16 mouse cellular contexts compared by ENCODE assay signal in the genomic region with DNA sequence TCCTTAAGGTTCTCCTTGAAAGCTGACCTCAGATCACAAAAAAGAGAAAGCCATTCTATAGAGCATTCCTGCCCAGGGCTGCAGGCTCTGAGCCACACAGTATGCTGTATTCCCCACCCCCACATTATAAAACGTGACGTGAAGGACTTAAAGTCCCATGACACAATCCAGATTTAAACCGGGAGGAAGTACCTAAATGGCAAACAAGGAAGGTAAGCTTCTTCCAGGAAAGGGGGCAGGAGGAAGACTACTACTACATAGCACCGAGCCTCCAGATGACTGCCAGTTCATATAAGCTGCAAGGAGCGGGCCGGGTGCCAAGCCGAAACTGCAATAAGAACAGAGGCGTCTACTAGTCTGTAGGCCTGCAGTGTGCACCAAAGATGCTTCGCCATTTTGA. TPM values are rescaled to one million over a fixed set of nuclear protein-coding genes. Genes with fewer than 3 reads are reported as not detected.
A peak's percentile ranks its signal among the peaks of the same experiment; 100 is the strongest.
DNase-seq lines count a peak whose midpoint lies in the region; ATAC-seq and TF ChIP-seq lines count a peak whose summit lies in the region.
"Had no signal": no experiment of that assay in that cellular context is flagged by ENCODE, and none has a peak within 500 bp of the region (broad histone marks: within the 10 kb centered on the region; RNA-seq: fewer than 3 reads in every experiment).

No protein-coding gene starts in this region.

- DNase-seq in heart, adult 11 months: peak; percentile 71
- DNase-seq in heart, adult 2 months: no peak
- DNase-seq in urinary bladder, postnatal 36 days (ENCODE audit: low spot score in 2 of 2): no peak
- no peak for DNase-seq in embryo, embryonic 11 days
- DNase-seq: adrenal gland, postnatal 25 days; cerebellum, adult 11-12 months; gastrocnemius, adult 2 months; thymus, adult 2 months had no signal

- no peak overlapping the region for H3K9ac ChIP-seq in heart, adult 2 months (ENCODE audit: low read depth, low read length)
- no peak overlapping the region for H3K9ac ChIP-seq in midbrain, embryonic 13.5 days (replicated peaks)
- no peak overlapping the region for H3K9ac ChIP-seq in midbrain, embryonic 16.5 days (ENCODE audit: low read depth, low read length)
- H3K9ac ChIP-seq in forebrain, embryonic 15.5 days (replicated peaks): no peak overlapping the region
- H3K9ac ChIP-seq in neural tube, embryonic 14.5 days (replicated peaks; ENCODE audit: low read depth, low read length): no peak overlapping the region
- H3K9ac ChIP-seq: lung, embryonic 15.5 days had no signal

- WGBS in heart, adult 2 months: 58% methylated on average over 9 of the region's 9 CpGs
- WGBS in midbrain, embryonic 13.5 days: 48% methylated on average over 9 of the region's 9 CpGs
- 47% methylated on average over 9 of the region's 9 CpGs for WGBS in midbrain, embryonic 16.5 days
- 38% methylated on average over 9 of the region's 9 CpGs for WGBS in forebrain, embryonic 15.5 days
- WGBS in neural tube, embryonic 14.5 days: 48% methylated on average over 9 of the region's 9 CpGs

- H3K27me3 ChIP-seq in heart, adult 2 months (ENCODE audit: control insufficient read depth, insufficient read depth, low read length): no peaks in the 10 kb centered on the region
- peaks cover 84% of the 10 kb centered on the region for H3K27me3 ChIP-seq in midbrain, embryonic 13.5 days
- H3K27me3 ChIP-seq in midbrain, embryonic 16.5 days (ENCODE audit: control insufficient read depth, insufficient read depth, low read depth, low read length): peaks cover 18% of the 10 kb centered on the region
- no peaks in the 10 kb centered on the region for H3K27me3 ChIP-seq in forebrain, embryonic 15.5 days
- H3K27me3 ChIP-seq in neural tube, embryonic 14.5 days (ENCODE audit: control insufficient read depth, insufficient read depth, low read length): no peaks in the 10 kb centered on the region; the same call in 1 of the 2 replicates
- H3K27me3 ChIP-seq: lung, embryonic 15.5 days; megakaryocyte, embryonic 14.5 days had no signal

- no peaks in the 10 kb centered on the region for H3K9me3 ChIP-seq in midbrain, embryonic 13.5 days
- H3K9me3 ChIP-seq in midbrain, embryonic 16.5 days (replicated peaks; ENCODE audit: control insufficient read depth, low read length, poor library complexity, severe bottlenecking): no peaks in the 10 kb centered on the region
- no peaks in the 10 kb centered on the region for H3K9me3 ChIP-seq in forebrain, embryonic 15.5 days
- H3K9me3 ChIP-seq in neural tube, embryonic 14.5 days (ENCODE audit: control insufficient read depth, low read length): no peaks in the 10 kb centered on the region
- H3K9me3 ChIP-seq: lung, embryonic 15.5 days had no signal

- 0 out of 2 replicates have a peak, but pooled peaks have one; percentile 55 for ATAC-seq in midbrain, embryonic 13.5 days
- no peak for ATAC-seq in midbrain, embryonic 16.5 days
- peak; percentile 70 for ATAC-seq in forebrain, embryonic 15.5 days (replicated peaks)
- ATAC-seq in neural tube, embryonic 14.5 days (ENCODE audit: low read depth): 0 out of 2 replicates have a peak, but pooled peaks have one; percentile 29

- no peaks in the 10 kb centered on the region for H3K79me2 ChIP-seq in heart, adult 2 months (replicated peaks; ENCODE audit: control insufficient read depth, insufficient read depth, low read length)

- no peak for TF ChIP-seq EP300 in heart, adult 2 months (IDR thresholded peaks at IDR 0.05; ENCODE audit: insufficient read depth, low read depth, low read length)

- H3K4me2 ChIP-seq in midbrain, embryonic 13.5 days (replicated peaks): 0 out of 2 replicates have a peak overlapping the region, but pooled peaks have one; percentile 43
- H3K4me2 ChIP-seq in midbrain, embryonic 16.5 days (ENCODE audit: low read length): no peak overlapping the region
- 0 out of 2 replicates have a peak overlapping the region, but pooled peaks have one; percentile 16 for H3K4me2 ChIP-seq in forebrain, embryonic 15.5 days (replicated peaks)
- no peak overlapping the region for H3K4me2 ChIP-seq in neural tube, embryonic 14.5 days (ENCODE audit: low read depth, low read length)
- H3K4me2 ChIP-seq: lung, embryonic 15.5 days had no signal

- TF ChIP-seq POLR2A in heart, adult 2 months (IDR thresholded peaks at IDR 0.05; ENCODE audit: insufficient read depth, low read depth, low read length): no peak

- no peak for TF ChIP-seq CTCF in heart, adult 2 months (IDR thresholded peaks at IDR 0.05)

- intact Hi-C loops in heart, adult 2 months (cut with DNase I): no loop called here

- H3K4me3 ChIP-seq in heart, adult 2 months: no peak overlapping the region
- no peak overlapping the region for H3K4me3 ChIP-seq in midbrain, embryonic 13.5 days (replicated peaks)
- no peak overlapping the region for H3K4me3 ChIP-seq in midbrain, embryonic 16.5 days (ENCODE audit: low read depth, low read length)
- no peak overlapping the region for H3K4me3 ChIP-seq in forebrain, embryonic 15.5 days
- H3K4me3 ChIP-seq in neural tube, embryonic 14.5 days (ENCODE audit: low read depth, low read length): no peak overlapping the region
- H3K4me3 ChIP-seq: erythroblast, embryonic 14.5 days; gastrocnemius, adult 2 months; lung, embryonic 15.5 days; megakaryocyte, embryonic 14.5 days had no signal

- no peaks in the 10 kb centered on the region for H3K36me3 ChIP-seq in heart, adult 2 months (ENCODE audit: control insufficient read depth, insufficient read depth, low read length)
- no peaks in the 10 kb centered on the region for H3K36me3 ChIP-seq in midbrain, embryonic 13.5 days
- no peaks in the 10 kb centered on the region for H3K36me3 ChIP-seq in midbrain, embryonic 16.5 days (ENCODE audit: control insufficient read depth, insufficient read depth, low read length)
- no peaks in the 10 kb centered on the region for H3K36me3 ChIP-seq in forebrain, embryonic 15.5 days
- no peaks in the 10 kb centered on the region for H3K36me3 ChIP-seq in neural tube, embryonic 14.5 days (ENCODE audit: control insufficient read depth, insufficient read depth, low read length)
- H3K36me3 ChIP-seq: G1E had no signal

- no peaks in the 10 kb centered on the region; the same call in 1 of the 2 replicates for H3K4me1 ChIP-seq in heart, adult 2 months (ENCODE audit: control insufficient read depth, insufficient read depth, low read length)
- H3K4me1 ChIP-seq in midbrain, embryonic 13.5 days (replicated peaks): peaks cover 22% of the 10 kb centered on the region
- peaks cover 6% of the 10 kb centered on the region; the same call in 1 of the 2 replicates for H3K4me1 ChIP-seq in midbrain, embryonic 16.5 days (ENCODE audit: control insufficient read depth, insufficient read depth, low read length)
- peaks cover 37% of the 10 kb centered on the region for H3K4me1 ChIP-seq in forebrain, embryonic 15.5 days
- H3K4me1 ChIP-seq in neural tube, embryonic 14.5 days (ENCODE audit: control insufficient read depth, insufficient read depth, low read length): peaks cover 3% of the 10 kb centered on the region; the same call in 1 of the 2 replicates
- H3K4me1 ChIP-seq: lung, embryonic 15.5 days had no signal

- no peak overlapping the region for H3K27ac ChIP-seq in heart, adult 2 months
- H3K27ac ChIP-seq in midbrain, embryonic 13.5 days: no peak overlapping the region
- H3K27ac ChIP-seq in midbrain, embryonic 16.5 days (ENCODE audit: low read length): no peak overlapping the region
- H3K27ac ChIP-seq in forebrain, embryonic 15.5 days (replicated peaks): no peak overlapping the region
- H3K27ac ChIP-seq in neural tube, embryonic 14.5 days (ENCODE audit: low read depth, low read length): no peak overlapping the region
- H3K27ac ChIP-seq: lung, embryonic 15.5 days had no signal

RNA-seq across cellular contexts. Expression of a gene that starts 7.8 kb away (rescaled TPM):
- total RNA-seq in heart, adult 2 months (2021): 1 to 10 TPM; 1.0 to 2.8 TPM
- 0.59 and 1.8 TPM in 2 replicates for polyA plus RNA-seq in heart, adult 2 months (2012; rRNA removed)
- polyA plus RNA-seq in midbrain, embryonic 13.5 days (2015; fragmentation: Nextera tagmentation; extraction: Ambion mirVana): 6.8 and 7.3 TPM in 2 replicates
- 2.2 and 4.4 TPM in 2 replicates for polyA plus RNA-seq in midbrain, embryonic 16.5 days (2015; fragmentation: Nextera tagmentation; extraction: Ambion mirVana)
- 12.1 and 13.9 TPM in 2 replicates for polyA plus RNA-seq in forebrain, embryonic 15.5 days (2015; fragmentation: Nextera tagmentation; extraction: Ambion mirVana)
- 2.8 and 4.7 TPM in 2 replicates for polyA plus RNA-seq in neural tube, embryonic 14.5 days (2014; fragmentation: Nextera tagmentation; extraction: Ambion mirVana)
- polyA plus RNA-seq: G1E had no signal

Comparison
In these comparisons a context has a peak if more than half of its experiments do, and no peak if none do; other contexts are left out.
1. H3K4me2 ChIP-seq: peak in midbrain, embryonic 13.5 days (single experiment) and forebrain, embryonic 15.5 days (single experiment); none in midbrain, embryonic 16.5 days (single experiment) and neural tube, embryonic 14.5 days (single experiment).